Mouse (Mus musculus) cerebellum, adult 11-12 months (tissue): Measurements from ENCODE around the gene 9030612E09Rik.

Experiments used
- DNase-seq: peaks from one replicate; pipeline ENCODE4 v3.0.0; 2022

9030612E09Rik gene

DNA sequence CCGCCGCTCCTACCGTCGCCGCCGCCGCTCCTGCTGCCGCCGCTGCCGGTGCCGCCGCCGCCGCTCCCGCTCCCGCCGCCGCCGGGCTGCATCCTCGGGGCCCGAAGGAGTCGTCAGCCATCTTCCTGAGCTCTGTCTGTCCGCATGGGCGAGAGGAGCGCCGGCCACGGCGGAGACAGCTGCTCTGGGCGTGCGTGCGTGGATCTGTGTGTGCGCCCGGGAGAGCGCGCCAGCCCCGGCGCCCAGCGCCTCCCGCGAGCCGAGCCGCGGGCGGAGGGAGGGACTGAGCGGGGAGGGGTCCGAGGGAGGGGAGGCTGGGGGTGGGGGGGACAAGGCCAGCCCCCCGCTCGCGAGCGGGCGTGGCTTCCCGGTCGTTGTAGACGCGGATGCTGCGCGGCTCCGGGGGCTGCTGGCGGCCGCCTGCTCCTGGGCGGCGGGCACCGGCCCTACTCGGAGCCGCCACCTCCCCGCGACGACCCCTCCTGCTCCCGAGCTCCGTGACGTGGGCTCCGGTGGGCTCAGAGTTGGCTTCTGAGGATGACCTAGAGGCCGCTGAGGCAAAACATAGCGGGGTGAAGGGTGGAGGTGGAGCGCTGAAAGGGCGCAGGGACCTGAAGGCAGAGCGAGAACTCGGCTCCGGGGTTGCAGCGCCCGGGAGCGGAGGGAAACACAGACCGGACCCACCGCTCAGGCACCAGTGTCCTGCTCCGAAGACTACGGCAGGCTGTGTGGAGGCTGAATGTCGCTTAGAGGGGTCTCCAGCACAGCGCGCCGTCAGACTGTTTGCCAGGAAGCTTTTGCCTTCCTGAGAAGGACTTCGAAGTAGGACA is at the start of gene 9030612E09Rik, which contains the start of gene Sobp:
Gene 9030612E09Rik (plus strand): TSS at position 379 of the 830 bp plus-strand sequence.
Gene Sobp (minus strand): TSS at position 205 of the 830 bp plus-strand sequence.
- DNase-seq, result peak; percentile 84

DNA sequence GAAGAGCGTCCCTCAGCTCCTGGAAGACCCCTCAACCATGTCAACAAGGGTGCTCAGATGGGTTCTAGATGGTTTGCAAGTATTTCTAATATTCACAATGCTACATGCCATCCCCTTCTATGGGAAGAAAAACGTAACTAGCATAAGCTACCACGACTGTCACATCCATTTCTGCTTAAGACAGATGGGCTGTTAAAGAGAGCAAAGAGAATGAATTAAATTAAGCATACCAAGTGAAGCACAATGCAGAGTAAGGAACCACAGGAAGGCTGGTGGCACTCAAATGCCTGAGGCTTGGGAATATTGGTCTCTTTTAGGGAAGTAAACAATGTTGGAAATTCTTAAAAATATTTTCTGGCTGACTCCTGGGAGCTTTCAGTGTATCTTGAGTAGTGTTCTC is 45.8 kb upstream of the 9030612E09Rik start:
- DNase-seq, result no peak

DNA sequence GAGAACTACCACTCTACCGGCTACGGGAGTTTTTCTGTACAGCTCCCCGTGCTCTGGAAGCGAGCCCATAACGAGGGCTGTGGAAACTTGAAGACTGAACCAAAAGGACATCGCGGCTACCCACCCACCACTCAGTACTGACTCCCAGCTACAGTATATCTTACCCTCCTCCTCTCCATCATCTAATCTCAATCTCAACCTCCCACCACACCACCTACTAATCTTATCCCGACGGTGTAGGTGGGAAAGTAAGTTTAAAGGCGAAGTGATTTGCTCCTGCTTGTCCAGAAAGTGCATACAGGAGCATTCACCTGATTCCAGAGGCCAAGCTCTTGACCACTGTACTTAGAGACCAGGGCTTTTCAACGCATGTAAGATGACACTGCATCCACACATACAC is 40.5 kb upstream of the 9030612E09Rik start:
- no peak for DNase-seq

DNA sequence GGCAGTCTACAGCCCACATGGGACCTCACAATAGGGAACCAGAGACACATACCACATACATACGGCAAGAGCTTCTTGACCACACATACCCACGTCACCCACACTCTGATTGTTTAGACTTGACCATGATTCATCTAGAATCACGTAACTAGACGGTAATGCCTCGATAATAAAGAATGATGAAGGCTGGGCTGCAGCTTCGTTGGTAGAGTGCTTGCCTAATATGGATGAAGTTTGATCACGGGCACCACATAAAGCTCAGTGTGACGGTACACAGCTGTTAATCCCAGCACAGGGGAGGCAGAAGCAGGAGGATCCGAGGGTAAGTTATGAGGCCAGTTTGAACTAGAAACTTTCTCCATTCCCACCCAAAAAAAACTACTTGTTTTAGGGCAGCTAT is 31.3 kb upstream of the 9030612E09Rik start:
- no peak for DNase-seq

DNA sequence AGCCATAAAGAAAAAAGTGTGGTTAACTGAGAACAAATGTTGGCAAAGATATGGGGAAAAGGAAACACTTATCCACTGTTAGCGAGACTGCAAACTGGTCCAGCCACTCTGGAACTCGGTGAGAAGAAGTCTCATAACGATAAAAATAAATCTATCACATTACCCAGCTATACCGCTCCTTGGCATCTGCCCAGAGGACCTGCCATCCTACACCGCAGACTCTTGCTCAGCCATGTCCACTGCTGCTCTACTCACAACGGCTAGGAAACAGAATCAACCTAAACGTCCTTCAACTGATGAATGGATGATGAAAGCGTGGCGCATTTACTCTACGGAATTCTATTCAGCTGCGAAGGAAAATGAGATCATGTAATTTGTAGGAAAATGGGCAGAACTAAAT is 26.0 kb upstream of the 9030612E09Rik start:
- no peak for DNase-seq

DNA sequence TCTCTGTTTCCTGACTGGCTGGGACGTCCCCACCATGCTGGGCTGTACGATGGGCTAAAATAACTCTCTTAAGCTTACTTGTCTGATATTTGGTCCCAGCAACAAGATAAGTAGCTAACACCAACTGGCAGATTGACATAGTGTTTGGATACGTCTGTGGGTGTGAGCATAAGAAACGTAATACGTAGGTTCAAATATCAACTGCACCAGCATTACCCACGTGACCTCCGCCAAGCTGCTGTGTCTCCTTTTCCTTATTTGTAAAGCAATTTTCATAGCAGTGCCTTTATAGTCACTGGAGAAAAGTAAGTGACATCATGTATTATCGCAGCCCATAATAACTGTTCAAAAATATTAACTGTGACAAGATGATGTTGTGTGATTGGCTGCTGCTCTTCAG is 21.9 kb upstream of the 9030612E09Rik start:
- no peak for DNase-seq

DNA sequence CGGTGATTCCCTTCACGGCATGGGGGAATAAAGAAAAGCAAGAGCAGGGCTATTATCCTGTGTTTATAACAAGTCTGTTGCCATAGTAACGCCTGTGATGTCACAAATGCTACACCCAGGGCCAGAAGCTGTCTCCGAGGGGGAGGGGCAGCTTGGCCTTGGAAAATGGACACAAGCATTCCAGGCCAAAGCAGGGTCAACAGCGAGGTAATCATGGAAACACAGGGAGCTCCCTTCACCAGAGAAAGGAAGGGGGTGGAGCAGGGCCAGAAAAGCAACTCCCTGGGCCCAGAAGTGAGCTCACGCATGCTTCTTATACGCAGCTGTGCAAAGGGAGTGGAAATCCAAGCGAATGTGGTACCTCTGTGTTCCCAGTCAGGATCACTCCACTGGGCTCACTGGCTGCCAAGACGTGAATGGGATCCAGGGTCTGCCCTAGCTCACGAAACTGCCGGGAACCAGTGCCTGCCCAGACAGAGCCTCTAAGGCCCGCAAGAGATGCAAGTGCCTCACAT is 19.4 kb upstream of the 9030612E09Rik start:
- no peak for DNase-seq

DNA sequence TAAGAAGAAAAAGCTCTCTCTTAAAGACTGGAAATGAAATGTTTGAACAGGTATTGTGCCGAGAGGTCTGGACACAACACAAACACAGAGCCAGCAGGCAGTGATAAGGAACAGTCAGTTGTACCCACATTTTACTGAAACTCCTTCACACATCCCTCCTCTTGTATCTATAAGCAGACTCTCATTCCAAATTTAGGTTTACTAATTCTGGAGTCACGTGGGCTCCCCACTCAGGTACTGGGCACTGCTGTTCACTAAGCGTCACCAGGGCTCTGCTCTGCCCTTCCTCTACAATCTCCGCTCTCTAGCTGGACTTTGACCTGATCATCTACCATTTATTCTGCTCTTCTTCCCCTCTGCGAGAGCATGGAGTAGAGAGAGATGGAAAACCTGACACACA is 15.6 kb upstream of the 9030612E09Rik start:
- DNase-seq, result no peak

DNA sequence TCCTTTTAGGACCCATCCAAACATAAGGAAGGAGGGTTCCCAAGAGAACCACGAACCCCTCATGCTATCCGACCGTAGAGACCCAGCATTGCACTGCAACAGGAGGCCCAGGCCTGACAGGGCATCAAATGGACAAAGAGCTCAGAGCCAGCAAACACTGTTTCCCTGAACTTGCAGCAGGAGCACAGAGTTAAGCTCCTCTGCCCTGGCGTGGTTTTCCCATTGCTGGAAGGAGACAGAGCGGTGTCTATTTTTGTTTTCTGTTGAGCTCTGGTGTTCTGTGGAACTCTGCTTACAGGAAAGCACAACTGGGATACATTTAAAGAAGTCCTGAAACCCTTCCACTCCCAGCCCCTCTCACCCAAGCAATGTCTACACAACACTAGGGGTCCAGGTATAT is 15.2 kb upstream of the 9030612E09Rik start:
- no peak for DNase-seq

DNA sequence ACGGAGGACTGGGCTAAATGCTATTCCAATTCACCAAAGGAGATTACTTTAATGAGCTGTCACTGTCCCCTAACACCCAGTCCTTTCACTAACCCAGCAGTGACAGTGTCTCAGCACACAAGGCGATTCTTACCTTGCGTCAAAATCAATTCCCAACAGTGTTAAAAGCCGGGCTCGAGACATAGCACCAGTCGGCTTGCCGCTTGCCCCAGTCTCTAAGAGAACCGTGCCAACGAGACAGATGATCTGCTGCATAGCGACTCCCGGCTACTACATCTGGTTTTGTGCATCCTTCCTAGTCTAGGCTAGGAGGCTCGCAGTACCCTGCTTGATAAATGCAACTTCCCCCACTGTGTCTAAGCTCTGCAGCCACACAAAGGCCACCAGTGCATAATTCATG is 12.2 kb upstream of the 9030612E09Rik start:
- DNase-seq, result no peak

DNA sequence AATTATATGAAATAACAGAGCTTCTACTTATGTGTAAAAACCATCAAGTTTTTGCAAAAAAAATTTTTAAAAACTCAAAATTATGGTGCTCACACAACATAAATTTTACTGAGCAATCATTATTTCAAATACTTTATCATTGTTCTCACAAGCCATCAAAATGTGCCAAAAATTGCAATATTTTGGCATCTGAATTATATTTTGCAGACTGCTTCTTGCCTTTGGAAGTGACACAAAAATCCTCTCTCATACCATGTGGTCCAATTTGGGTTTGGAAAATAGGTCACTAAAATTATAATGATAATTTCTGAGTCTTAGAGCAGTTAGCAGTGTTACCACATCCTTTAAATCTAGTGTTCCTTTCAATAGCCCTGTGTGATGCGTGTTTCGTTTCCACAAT is 10.1 kb upstream of the 9030612E09Rik start:
- no peak for DNase-seq

DNA sequence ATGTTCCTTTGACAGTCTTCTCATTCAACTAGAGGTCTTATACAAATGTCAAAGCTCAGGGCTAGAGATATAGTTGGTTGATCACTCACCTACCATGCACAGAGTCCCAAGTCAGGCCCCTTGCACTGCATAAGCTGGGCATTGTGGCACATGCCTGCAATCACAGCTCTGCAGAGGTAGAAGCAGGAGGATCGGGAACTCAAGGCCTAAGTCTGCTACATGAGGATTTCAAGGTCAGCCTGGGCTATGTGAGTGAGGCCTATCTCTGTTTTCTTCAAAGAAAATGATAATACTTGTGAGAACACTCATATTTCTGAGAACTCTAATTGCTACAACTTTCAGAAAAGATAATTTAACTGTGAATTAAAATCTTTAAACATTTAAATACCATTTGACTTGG is 8.4 kb upstream of the 9030612E09Rik start:
- DNase-seq, result no peak

DNA sequence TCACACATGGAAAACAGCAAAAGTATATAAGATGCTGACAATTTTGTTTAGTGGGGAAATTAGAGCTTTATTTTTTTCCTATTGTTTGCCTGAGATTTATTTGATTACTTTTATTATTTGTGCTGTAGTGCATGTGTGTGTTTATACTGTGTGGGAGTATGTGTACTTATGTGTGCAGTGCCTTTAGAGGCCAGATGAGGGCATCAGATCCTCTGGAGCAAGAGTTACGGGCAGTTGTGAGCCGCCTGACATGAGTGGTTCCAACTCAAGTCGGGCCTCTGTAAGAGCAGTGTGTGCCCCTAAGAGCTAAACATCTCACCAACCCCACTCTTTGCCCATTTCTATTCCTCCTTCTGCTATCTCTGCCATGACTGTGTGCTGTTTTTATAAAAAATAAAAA is 7.7 kb upstream of the 9030612E09Rik start:
- DNase-seq, result no peak

DNA sequence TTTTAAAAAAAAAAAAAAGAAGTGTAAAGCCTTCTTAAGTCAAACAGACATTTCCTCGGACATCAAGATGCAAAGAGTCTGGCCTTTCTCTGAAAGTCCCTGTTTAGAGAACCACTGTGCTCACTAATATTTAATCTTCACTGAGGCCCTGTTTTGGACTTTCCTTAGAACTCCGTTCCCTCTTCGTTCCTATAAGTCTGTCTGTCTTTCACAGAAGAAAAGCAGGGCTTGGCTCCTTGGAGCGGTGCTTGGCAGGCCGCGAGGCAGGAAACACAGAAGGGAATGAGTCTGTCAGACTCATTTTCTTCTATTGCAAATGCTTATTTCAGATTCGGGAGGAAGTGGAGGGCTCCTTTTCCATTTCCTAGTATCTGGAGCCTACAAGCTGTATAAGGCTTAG is 5.7 kb upstream of the 9030612E09Rik start:
- no peak for DNase-seq

DNA sequence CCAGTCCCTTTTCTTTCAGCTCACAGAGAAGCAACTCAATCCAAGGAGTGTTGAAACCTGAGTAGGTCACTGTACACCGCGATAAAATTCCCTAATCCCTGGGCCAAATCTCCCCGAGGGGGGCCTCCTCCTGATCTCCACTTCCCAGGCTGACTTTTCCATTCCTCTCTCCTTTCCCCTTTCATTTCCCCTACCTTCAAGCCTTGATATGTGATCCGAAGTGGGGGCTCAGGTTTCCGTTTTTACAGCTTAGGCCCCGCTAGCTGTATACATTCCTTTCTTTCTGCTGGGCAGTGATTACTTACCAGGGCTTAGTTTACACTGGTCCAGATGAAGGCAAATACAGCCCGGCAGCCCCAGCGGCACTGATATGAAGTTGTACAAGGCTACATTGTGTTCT is 3.4 kb upstream of the 9030612E09Rik start:
- DNase-seq, result no peak

DNA sequence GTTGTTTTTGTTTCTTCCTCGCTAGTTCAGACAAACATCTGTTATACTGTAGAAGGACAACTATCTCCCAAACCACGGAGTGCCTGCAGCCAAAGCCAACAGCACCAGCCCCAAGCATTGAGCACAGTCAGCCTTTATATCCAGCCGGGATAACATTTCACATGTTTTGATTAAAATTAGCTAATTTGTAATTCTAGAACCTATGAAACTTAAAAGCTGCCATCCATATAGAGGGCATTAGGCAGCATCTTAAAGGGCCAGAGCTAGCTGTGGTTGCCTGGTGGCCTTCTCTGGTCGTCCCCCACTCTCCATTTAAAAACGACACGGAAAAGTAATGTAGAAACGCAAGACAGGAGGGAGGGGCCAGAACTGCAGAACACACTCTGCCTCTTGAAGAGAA is 2.4 kb upstream of the 9030612E09Rik start:
- no peak for DNase-seq

DNA sequence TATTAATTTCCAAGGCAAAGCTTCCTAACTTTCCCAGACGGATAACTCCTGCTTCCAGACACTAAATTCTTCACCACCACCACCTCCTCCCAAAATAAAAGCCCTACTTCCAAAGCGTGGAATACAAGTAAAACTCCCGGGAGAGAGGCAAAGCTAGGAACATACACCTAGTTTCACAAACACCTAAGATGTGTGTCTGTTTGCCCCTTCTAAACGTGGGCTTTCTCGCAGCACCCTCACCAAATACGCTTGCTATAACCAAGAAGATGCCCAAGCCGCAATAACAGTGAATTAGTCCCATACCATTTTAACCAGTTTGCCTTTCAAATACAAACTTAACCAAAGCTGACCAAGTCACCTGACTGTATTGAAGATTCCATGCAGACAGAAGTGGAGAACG is 1.9 kb upstream of the 9030612E09Rik start:
- no peak for DNase-seq

DNA sequence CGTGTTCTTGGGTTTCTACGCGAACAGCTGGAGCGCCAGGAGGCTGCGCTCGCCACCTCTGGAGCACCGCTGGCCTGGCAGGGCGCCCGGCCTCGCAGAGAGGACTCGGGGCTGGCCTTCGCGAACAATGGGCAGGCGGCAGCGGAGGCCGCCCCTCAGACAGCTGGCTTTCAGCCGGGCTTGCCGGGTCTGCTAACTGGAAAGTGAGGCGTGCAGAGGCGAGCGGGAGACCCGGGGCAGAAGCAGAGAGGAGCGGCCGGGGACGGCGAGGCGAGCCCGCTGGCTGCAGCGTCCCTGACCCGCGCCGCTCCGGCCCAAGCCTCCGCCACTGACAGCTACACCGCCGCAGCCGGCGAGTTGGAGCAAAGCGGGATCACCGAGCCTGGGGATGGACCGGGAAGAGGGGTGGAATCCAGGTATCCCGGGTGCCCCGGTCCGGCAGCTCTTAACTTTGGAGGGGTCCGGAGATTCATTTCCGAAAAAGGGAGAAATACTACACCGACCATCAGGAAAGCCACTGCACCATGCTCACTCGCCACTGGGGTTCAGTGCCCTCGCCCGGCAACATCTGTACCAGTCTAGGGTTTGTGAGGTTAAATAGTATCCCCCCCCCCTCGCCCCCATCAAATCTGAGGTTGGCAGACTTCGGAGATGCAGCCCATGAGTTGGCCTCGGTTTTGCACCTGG is 1.2 kb upstream of the 9030612E09Rik start:
- DNase-seq, result peak; percentile 66

DNA sequence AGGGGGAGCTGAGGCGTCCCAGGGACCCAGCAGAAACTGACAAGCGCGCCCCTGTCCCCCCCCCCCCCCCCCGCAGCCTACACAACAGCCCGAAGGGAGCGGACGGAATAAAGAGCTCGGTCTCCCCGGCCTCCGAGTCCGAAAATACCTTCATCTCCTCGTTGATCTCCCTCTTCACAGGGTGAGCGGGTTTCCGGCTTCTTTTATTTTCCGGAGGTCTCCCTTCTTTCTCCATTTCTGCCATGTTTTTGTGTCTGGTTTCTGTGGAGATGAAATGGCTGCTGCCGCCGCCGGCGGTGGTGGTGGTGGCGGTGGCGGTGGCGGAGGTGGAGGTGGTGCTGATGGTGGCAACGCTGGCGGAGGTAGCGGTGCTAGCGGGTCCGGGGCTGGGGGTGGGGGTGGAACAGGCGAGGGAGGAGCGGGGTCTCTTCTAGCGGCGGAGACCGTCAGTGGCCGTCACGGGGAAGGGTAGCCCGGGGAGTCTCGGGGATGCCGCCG is 627 bp upstream of the 9030612E09Rik start:
- DNase-seq, result no peak

DNA sequence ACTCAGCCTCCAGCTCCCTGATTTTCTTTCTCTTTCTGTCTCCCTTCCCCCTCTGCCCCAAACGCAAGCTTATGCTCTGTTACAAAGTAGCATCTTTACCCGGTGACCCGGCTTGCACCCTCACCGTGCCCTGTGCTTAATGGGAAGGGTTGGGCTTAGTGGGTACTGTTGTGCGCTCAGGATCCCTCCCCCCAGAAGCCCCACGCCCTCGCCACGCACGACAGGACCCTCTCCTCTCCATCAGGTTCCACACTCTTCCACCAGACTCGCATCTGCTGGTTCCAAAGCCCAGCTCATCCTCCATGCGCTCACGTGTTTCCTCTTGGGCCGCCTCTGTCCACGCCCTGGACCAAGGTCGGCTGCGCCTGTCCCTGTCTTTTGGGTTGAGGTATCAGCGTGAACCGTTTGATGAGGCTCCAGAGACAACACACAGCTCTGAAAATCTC is 675 bp downstream of the 9030612E09Rik start:
- peak; percentile 67 for DNase-seq

DNA sequence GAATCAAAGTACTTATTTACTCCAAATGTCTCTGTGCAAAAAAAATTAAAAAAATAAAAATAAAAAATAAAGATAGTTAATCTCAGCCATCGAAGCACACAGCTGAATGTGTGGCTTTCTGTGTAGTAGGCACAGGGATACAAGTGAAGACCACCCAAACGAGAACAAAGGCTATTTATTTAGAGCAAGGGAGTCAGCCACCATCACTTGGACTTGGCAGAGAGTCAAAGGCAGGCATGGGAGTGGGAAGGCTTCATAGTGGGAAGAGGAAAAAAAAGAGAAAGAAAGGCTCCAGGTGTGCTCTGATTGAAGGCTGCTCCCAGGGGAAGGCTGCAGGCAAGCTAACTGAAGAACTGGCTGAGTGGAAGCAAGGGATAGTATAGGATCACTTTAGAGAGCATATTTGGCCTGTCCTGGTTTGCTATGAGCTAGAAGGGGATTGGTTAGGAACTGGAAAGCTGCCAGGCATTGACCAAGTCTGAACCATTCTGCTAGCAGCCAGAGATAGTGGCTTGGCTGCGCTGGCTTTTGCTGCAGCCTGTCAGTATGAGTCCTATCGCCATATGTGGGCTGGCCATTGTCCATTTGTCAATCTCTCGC is 5.9 kb downstream of the 9030612E09Rik start:
- peak; percentile 49 for DNase-seq

DNA sequence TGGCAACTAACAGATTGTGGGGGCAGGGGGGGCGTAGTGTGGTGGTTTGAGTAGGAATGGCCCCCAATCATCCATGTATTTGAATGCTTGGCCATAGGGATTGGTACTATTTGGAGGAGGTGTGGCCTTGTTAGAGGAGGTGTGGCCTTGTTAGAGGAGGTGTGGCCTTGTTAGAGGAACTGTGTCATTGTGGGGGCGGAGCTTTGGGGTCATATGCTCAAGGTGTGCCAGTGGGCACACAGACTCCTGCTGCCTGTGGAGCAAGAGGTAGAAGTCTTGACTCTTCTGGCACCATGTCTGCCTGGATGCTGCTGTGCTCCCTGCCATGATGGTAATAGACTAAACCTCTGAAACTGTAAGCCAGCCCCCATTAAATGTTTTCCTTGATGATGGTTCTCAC is 25.7 kb downstream of the 9030612E09Rik start:
- no peak for DNase-seq

DNA sequence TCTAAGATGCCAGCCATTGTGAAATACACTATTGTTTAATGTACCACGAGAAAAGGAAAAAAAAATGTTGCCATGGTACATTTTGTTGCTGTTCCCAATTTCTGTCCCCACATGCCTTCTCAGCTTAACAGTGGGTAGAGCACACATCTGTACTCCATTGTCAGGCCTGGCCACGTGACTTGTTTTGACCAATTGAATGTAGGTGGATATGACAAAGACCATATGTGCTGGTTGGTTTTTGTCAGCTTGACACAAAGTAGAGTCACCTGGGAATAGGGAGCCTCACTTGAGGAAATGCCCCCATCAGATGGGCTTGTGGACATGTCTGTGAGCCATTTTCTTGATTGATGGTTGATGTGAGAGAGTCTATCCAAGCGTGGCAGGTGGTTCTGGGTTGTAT is 29.4 kb downstream of the 9030612E09Rik start:
- DNase-seq, result no peak
